Mouse (Mus musculus) layer of hippocampus, adult 11-12 months (tissue): ENCODE measurements at regions not wholly inside any gene's neighbourhood (a gene's known extent, or its start where the extent isn't known, plus 50 kb on each side); places are given as distances from the start of the nearest gene placed in this dataset.

Source experiments
- DNase-seq: peaks from one replicate; pipeline ENCODE4 v3.0.0; 2022; ENCODE audit warnings: low spot score

- DNase-seq: no peak
Observed at GRCm38 (mm10) chr5:35162607-35163006, 57.0 kb upstream of the Lrpap1 start.

GRCm38 (mm10) chr5:35162120-35162519, 56.6 kb upstream of the Lrpap1 start:
- no peak for DNase-seq

- DNase-seq: no peak
Observed at GRCm38 (mm10) chr5:35160929-35161815, 55.6 kb upstream of the Lrpap1 start.

- no peak for DNase-seq
Observed at GRCm38 (mm10) chr5:35159854-35160253, 54.3 kb upstream of the Lrpap1 start.

- DNase-seq: no peak
Observed at GRCm38 (mm10) chr5:35159178-35159661, 53.7 kb upstream of the Lrpap1 start.

- DNase-seq: no peak
Observed at GRCm38 (mm10) chr5:35158346-35159047, 52.9 kb upstream of the Lrpap1 start.

- no peak for DNase-seq
Observed at GRCm38 (mm10) chr5:35156371-35156770, 50.8 kb upstream of the Lrpap1 start.

- DNase-seq: no peak
Observed at GRCm38 (mm10) chr5:35155717-35156116, 50.2 kb upstream of the Lrpap1 start.
